Mouse (Mus musculus) kidney, adult 11 months (tissue): ENCODE results near the gene Creb3l1.
A peak's percentile ranks its signal among the peaks of the same experiment; 100 is the strongest.

Experiments
- DNase-seq: peaks from one replicate; pipeline ENCODE4 v3.0.0; 2022

The Creb3l1 gene

GRCm38 (mm10) chr2:92024274-92024672 is at the start of gene Creb3l1:
Gene Creb3l1 (minus strand): TSS chr2:92024502.
- peak; percentile 76 for DNase-seq

DNA sequence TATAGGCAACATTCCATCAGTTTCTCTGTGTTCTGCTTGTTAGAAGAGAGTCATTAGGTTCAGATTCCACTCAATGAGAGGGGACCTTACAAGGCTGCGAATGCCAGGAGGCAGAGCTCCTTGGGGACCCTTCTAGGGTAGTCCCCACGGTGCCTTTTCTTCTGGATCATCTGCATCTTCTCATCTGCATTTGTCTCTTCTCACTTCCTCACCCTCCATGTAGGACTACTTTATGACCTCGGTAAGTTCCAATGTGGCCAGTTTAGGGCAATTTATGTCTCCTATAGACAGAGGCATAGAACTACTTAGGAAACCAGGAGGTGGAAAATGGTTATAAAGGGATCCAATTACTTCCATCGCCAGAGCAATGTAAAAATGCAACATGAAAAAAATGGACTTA is 46.8 kb upstream of the Creb3l1 start:
- no peak for DNase-seq

- DNase-seq: no peak
Measured at GRCm38 (mm10) chr2:92069630-92070029, 45.3 kb upstream of the Creb3l1 start.

DNA sequence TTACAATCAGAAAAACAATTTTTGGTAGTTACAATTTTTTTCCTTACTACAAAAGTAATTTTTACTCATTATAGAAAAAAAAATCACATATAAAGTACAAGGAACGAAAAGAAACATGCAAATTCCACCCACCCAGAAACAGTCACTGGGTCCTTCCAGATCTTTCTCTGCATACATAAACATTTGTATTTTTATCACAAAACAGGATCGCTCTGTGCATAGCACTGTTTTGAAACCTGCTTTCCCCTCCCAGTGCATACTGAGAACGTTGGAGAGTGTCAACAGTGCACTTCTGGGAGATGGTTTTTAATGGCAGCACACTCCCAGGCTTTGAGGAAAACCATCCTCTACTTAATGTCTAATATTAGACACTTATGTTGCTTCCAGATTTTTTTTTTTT is 43.3 kb upstream of the Creb3l1 start:
- DNase-seq: no peak

DNA sequence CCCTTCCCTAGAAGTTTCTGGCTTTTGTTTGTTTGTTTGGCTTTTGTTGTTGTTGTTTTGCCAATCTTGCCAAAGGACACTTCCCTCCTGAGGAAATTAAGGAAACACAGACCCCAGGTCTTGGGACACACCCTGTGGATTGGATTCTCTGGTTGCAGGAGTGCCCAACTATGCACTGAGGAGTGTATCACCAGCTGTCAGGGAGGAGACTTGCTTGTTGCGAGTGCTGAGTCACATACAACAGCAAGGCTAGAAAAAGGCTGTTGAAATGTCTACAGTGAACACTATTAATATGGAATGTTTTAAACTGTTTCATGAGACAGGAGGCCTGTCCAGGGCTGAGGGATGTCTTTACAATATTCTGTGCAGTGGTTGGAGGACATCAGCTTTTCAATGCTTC is 42.6 kb upstream of the Creb3l1 start:
- DNase-seq: no peak

- DNase-seq: no peak
Measured at GRCm38 (mm10) chr2:92065938-92066337, 41.6 kb upstream of the Creb3l1 start.

GRCm38 (mm10) chr2:92065269-92065888 is 41.1 kb upstream of the Creb3l1 start:
- peak; percentile 28 for DNase-seq

DNA sequence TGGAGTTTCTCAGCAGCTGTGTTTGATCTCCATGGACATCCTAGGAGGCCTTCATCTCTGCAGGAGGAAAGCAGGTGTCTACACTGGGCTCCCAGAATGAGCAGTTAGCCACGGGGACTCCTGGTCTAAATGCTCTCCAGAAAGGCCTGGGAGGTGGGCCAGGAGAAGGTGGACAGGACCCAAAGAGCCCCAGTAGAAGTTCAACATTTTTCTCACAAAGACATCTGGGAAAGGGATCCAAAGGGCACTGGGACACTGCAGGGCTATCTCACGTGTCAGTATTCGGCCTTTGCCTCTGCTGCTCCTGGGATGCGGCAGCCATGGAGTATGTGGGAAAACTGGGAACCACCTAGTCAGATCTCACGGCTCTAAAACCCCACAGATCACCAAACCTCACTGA is 38.8 kb upstream of the Creb3l1 start:
- DNase-seq: peak; percentile 47

DNA sequence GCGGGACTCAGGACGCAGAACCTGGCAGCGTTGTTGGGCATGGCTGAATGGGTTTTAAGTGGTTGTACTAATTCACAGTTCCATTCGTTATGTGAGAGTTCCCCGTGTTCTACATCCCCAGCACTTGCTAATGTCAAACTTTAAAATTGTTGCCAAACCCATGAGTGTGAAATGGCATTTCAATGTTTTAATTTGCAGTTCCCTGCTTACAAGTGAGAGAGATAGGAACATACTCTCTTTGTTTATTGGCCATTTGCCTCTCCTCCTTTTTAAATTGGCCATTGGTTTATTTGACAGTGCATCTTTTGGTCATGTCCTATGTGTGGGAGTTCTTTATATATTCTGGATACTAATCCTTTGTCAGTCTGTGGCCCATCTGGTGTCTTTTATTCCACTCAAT is 37.0 kb upstream of the Creb3l1 start:
- DNase-seq: no peak

- peak; percentile 40 for DNase-seq
Measured at GRCm38 (mm10) chr2:92060291-92060690, 36.0 kb upstream of the Creb3l1 start.

GRCm38 (mm10) chr2:92059481-92060220 is 35.3 kb upstream of the Creb3l1 start:
- DNase-seq: peak; percentile 36

DNA sequence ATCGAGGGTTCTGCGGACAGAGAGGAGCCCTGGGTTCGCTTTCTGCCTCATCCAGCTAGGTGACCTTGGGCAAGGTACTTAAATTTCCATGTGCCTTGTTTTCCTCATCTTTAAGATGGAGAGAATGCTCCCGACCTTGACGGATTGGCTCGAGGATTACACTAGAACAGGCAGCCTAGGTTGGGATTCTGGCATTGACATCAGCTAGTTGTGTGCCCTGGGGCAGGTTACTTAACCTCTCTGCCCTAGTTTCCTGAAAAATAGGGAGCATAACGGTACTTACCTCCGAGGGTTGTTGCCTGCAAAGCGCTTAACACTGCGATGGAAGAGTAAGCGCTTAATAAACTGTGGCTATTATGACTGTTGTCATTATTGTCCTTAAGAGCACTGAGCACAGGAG is 34.6 kb upstream of the Creb3l1 start:
- DNase-seq: no peak

GRCm38 (mm10) chr2:92058469-92058868 is 34.2 kb upstream of the Creb3l1 start:
- DNase-seq: peak; percentile 81

DNA sequence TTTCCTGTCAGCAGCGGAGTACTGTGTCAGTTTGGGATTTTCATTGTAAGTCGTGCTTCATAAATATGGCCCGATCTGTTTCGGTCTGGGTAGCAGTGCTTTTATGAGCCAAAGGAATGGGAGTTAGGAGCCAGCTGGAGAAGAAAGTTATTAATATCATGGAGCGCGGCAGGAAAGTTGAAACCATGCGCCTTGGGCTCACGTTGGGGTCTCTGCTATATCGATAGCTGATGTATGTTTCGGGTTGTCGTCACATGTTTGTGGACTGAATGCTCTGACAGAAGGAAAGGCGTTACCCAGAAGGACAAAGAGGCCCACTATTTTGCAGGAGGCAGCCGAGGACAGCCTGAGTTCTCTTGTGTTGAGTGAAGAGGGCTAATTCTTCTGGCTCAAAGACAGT is 32.5 kb upstream of the Creb3l1 start:
- DNase-seq: no peak

DNA sequence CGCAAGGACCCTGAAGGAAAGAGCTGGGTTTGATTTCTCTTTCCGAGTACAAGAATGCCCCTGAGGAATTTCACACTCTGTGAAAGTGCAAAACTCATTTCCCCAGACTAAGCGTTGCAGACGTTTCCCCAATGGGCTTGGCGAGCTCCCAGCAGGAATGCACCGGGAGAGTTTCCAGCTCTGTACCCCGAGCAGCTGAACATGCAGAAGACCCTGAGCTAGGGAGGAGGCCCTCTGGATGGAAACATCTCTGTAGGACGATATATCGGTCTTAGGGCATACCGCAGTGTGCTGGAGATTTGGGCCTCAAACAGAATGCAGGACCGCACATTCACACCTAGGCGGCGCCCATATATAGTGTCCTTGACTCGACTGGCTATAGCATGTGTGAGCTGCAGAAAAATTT is 31.5 kb upstream of the Creb3l1 start:
- DNase-seq: peak; percentile 46

DNA sequence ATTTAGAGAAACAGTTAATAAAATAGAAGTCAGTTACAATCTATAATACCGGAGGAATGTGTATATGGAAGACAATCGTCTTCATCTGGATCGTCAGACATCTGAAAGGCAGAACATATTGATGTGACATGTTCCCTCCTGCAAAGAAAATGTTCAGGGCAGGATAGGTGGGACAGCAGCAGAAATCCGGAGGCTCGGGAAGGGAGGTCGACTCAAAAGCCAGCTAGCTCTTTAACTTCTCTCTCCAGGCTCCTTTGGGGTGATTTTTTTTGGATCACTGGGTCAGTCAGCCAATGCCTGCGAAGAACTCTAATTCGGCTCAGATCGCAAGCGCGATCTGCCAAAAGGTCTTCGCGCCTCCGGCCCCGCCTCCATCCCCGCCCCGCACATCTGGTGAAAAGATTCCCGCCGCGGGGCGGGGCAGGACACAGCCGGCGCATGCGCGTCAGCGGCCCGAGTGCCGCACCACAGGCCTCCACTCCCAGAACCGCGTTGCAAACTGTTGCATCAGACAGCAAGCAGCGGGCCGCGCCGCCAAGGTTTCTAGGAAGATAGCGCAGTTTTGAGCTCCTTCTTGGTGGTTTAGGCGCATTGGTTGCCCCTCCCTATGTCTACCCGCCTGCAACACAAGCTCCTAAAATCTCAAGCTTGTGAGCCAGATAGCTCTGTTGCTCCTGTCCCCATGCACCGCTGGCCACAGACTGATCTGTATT is 31.0 kb upstream of the Creb3l1 start:
- DNase-seq: peak; percentile 86

- DNase-seq: no peak
Measured at GRCm38 (mm10) chr2:92052754-92053153, 28.5 kb upstream of the Creb3l1 start.

- no peak for DNase-seq
Measured at GRCm38 (mm10) chr2:92052188-92052587, 27.9 kb upstream of the Creb3l1 start.

- no peak for DNase-seq
Measured at GRCm38 (mm10) chr2:92048034-92048690, 23.9 kb upstream of the Creb3l1 start.

DNA sequence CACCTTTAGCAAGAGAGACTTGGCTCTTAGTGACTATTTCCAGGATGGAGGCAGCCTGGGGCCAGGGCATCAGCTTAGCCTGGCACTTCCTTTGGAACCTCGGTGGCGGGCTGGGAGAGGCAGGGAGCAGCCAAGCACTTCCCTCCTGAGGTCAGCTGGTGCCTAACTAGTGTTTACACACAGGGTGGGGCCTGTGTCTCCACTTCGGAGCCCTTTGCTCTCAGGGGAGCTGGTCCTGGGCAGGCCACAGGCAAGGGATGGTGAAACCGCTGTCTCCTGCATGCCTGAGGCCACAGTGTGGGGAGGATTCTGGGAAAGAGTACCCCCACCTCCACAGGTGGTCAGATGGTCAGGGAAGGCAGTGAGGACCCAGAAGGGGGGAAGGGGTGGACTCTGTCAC is 23.3 kb upstream of the Creb3l1 start:
- no peak for DNase-seq

- DNase-seq: no peak
Measured at GRCm38 (mm10) chr2:92043285-92043684, 19.0 kb upstream of the Creb3l1 start.

DNA sequence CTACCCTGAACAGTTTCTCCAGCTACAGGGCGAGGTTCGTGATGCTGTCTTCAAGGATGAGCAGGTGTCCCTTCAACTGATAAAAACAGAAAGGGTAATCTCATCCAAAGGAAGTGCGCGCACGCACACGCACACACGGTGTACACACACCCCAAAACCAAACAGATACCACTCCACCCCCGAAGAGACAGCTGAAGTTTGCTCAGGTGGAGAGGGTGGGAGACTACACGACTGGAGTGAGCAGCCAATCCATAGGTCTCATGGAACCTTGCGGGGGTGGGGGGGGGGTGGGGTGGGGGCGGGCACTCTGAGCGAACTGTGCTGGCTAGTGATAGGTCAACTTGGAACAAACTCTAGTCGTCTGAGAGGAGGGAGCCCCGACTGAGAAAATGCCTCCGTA is 17.2 kb upstream of the Creb3l1 start:
- DNase-seq: no peak

DNA sequence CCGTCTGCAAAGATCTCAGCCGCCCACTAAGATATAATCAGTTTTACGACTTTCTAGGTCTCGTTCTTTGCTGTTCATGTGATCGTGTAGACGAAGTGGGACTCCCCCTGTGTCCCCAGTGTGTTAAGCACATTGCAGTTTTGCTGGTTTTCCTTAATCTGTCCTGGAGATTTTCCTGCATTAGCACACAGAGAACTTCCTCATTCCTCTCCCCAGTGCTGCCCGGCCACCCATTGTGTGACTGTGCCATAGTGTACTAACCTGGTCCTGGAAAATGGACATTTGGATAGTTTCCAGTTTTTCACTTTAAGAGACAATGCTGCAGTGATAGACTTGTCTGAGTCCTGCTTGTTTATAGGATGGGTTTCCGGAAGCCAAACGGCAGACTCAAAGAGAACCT is 10.0 kb upstream of the Creb3l1 start:
- no peak for DNase-seq

DNA sequence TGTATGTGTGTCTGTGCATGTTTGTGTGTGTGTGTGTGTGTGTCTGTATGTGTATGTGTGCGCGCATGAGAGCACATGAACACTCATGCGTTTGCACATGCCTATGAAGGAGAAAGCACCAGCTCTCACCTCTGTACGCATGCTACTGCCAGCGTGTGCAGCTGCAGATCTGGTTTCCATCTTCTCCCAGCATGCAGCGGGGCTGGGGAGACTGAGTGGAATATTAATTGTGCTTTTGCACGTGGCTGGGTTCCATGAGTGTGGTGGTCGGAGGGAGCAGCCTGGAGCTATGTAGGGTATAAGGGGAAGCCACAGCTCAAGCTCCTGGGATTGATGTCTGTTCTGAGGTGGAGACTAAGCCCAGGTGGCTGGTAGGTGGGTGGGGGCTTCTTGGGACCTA is 6.3 kb upstream of the Creb3l1 start:
- DNase-seq: no peak
